Mouse (Mus musculus): ENCODE data around the gene Pknox2. TPM values are rescaled to one million over a fixed set of nuclear protein-coding genes. Genes with fewer than 3 reads are reported as not detected.

The Pknox2 gene
- polyA plus RNA-seq, 1 experiment from 2014 or later = 11.4 TPM

GRCm38 (mm10) chr9:36857476-36858117, 289.6 kb downstream of the Pknox2 start:
- Histone ChIP-seq H3K27ac (no peak overlapping the region), H3K9ac (no peak overlapping the region), H3K9me3 (no peaks in the 10 kb centered on the region), H3K4me1 (no peaks in the 10 kb centered on the region), H3K36me3 (no peaks in the 10 kb centered on the region), H3K27me3 (no peaks in the 10 kb centered on the region), H3K4me3 (no peak overlapping the region), H3K4me2 (no peak overlapping the region)
- no peak for ATAC-seq (ENCODE audit: borderline replicate concordance, extremely low read depth, low FRiP score, low TSS enrichment)
- 37% methylated on average over 8 of the region's 8 CpGs for WGBS

GRCm38 (mm10) chr9:36856351-36856750, 290.9 kb downstream of the Pknox2 start:
- WGBS = 38% methylated on average over 2 of the region's 2 CpGs
- H3K4me2 ChIP-seq = no peak overlapping the region

GRCm38 (mm10) chr9:36852175-36852574, 295.0 kb downstream of the Pknox2 start:
- H3K9ac ChIP-seq = no peak overlapping the region
- no peak for ATAC-seq (ENCODE audit: borderline replicate concordance, extremely low read depth, low FRiP score, low TSS enrichment)
- WGBS = 82% methylated on average over 2 of the region's 2 CpGs
- no peak overlapping the region for H3K4me2 ChIP-seq
- H3K4me1 ChIP-seq = no peaks in the 10 kb centered on the region
- no peaks in the 10 kb centered on the region for H3K27me3 ChIP-seq
- no peaks in the 10 kb centered on the region for H3K36me3 ChIP-seq
- no peaks in the 10 kb centered on the region for H3K9me3 ChIP-seq
- H3K27ac ChIP-seq = no peak overlapping the region
- H3K4me3 ChIP-seq = no peak overlapping the region

More at GRCm38 (mm10) chr9:36856351-36856750, 290.9 kb downstream of the Pknox2 start:
- H3K4me3 ChIP-seq = no peak overlapping the region
- ATAC-seq (ENCODE audit: borderline replicate concordance, extremely low read depth, low FRiP score, low TSS enrichment) = no peak
- no peak overlapping the region for H3K27ac ChIP-seq
- H3K4me1 ChIP-seq = no peaks in the 10 kb centered on the region
- H3K9ac ChIP-seq = no peak overlapping the region
- H3K9me3 ChIP-seq = no peaks in the 10 kb centered on the region
- no peaks in the 10 kb centered on the region for H3K27me3 ChIP-seq
- H3K36me3 ChIP-seq = no peaks in the 10 kb centered on the region

GRCm38 (mm10) chr9:36850091-36850490, 297.1 kb downstream of the Pknox2 start:
- H3K9ac ChIP-seq = no peak overlapping the region
- no peak overlapping the region for H3K4me2 ChIP-seq
- no peaks in the 10 kb centered on the region for H3K27me3 ChIP-seq
- H3K9me3 ChIP-seq = no peaks in the 10 kb centered on the region
- no peaks in the 10 kb centered on the region for H3K4me1 ChIP-seq
- no peaks in the 10 kb centered on the region for H3K36me3 ChIP-seq
- no peak for ATAC-seq (ENCODE audit: borderline replicate concordance, extremely low read depth, low FRiP score, low TSS enrichment)
- WGBS = 40% methylated on average over 1 of the region's 1 CpGs
- no peak overlapping the region for H3K27ac ChIP-seq
- no peak overlapping the region for H3K4me3 ChIP-seq

GRCm38 (mm10) chr9:36848661-36849060, 298.5 kb downstream of the Pknox2 start:
- no peak for ATAC-seq (ENCODE audit: borderline replicate concordance, extremely low read depth, low FRiP score, low TSS enrichment)
- Histone ChIP-seq H3K9me3 (no peaks in the 10 kb centered on the region), H3K4me3 (no peak overlapping the region), H3K9ac (no peak overlapping the region), H3K4me2 (no peak overlapping the region), H3K27me3 (no peaks in the 10 kb centered on the region), H3K36me3 (no peaks in the 10 kb centered on the region), H3K27ac (no peak overlapping the region), H3K4me1 (no peaks in the 10 kb centered on the region)
- 67% methylated on average over 2 of the region's 2 CpGs for WGBS

GRCm38 (mm10) chr9:36846346-36846745, 300.9 kb downstream of the Pknox2 start:
- 46% methylated on average over 4 of the region's 4 CpGs for WGBS
- no peak overlapping the region for H3K4me3 ChIP-seq
- H3K9ac ChIP-seq = no peak overlapping the region
- H3K27me3 ChIP-seq = no peaks in the 10 kb centered on the region
- H3K9me3 ChIP-seq = no peaks in the 10 kb centered on the region
- ATAC-seq (ENCODE audit: borderline replicate concordance, extremely low read depth, low FRiP score, low TSS enrichment) = no peak
- no peaks in the 10 kb centered on the region for H3K36me3 ChIP-seq
- no peak overlapping the region for H3K27ac ChIP-seq
- no peak overlapping the region for H3K4me2 ChIP-seq
- H3K4me1 ChIP-seq = no peaks in the 10 kb centered on the region

Other genes starting within 250 kb of the Pknox2 start
- gene Tmem218, start 60.8 kb upstream of the Pknox2 start, polyA plus RNA-seq (2015; fragmentation: Nextera tagmentation; extraction: Ambion mirVana) = 12.3 and 13.6 TPM in 2 replicates
- 1.1 and 1.6 TPM in 2 replicates for gene Slc37a2, start 108.3 kb upstream of the Pknox2 start, polyA plus RNA-seq (2015; fragmentation: Nextera tagmentation; extraction: Ambion mirVana)
- gene Ccdc15, start 201.0 kb upstream of the Pknox2 start, polyA plus RNA-seq (2015; fragmentation: Nextera tagmentation; extraction: Ambion mirVana) = 9.0 and 9.3 TPM in 2 replicates
- gene Hepacam, start 219.9 kb upstream of the Pknox2 start, polyA plus RNA-seq (2015; fragmentation: Nextera tagmentation; extraction: Ambion mirVana) = 0.11 and 0.14 TPM in 2 replicates